Mouse (Mus musculus) erythroblast, adult 5-6 weeks (primary cell): ENCODE measurements around the gene Txndc17. TPM values are rescaled to one million over a fixed set of nuclear protein-coding genes. Genes with fewer than 3 reads are reported as not detected.
A peak's percentile ranks its signal among the peaks of the same experiment; 100 is the strongest.

Source experiments
- ATAC-seq: replicated peaks from 2 replicates; pipeline ENCODE4 v1.8.0; 2016; ENCODE audit warnings: moderate number of reproducible peaks, mild to moderate bottlenecking, moderate TSS enrichment, inconsistent platforms; ENCODE audit not compliant: poor library complexity, low FRiP score, severe bottlenecking
- total RNA-seq, 2 experiments: library from RNA; stranded (forward) in 1 of 2; stranded (reverse) in 1 of 2; fragments of 150-400 nt in 1 of 2; fragments of 200-764, 138-1000 nt in 1 of 2; gene quantifications; 2 replicates each; pipeline versions ENCODE4 v1.2.3 to v1.2.4; 2015 to 2017; ENCODE audit warnings: low replicate concordance in 2 of 2

Txndc17 gene
- total RNA-seq, 2 experiments from 2014 or later = 13.6 to 32.5 TPM

GRCm38 (mm10) chr11:72217116-72217515, 9.8 kb downstream of the Txndc17 start:
- no peak for ATAC-seq

- ATAC-seq = peak; percentile 80
Measured at GRCm38 (mm10) chr11:72221278-72221677, 13.9 kb downstream of the Txndc17 start.

- ATAC-seq = no peak
Measured at GRCm38 (mm10) chr11:72223414-72223813, 16.1 kb downstream of the Txndc17 start.

- peak; percentile 71 for ATAC-seq
Measured at GRCm38 (mm10) chr11:72224865-72225264, 17.5 kb downstream of the Txndc17 start.

- no peak for ATAC-seq
Measured at GRCm38 (mm10) chr11:72226020-72226791, 18.9 kb downstream of the Txndc17 start.

- no peak for ATAC-seq
Measured at GRCm38 (mm10) chr11:72226901-72227300, 19.6 kb downstream of the Txndc17 start.

GRCm38 (mm10) chr11:72228513-72228912, 21.2 kb downstream of the Txndc17 start:
- no peak for ATAC-seq

- no peak for ATAC-seq
Measured at GRCm38 (mm10) chr11:72232068-72232467, 24.7 kb downstream of the Txndc17 start.

GRCm38 (mm10) chr11:72232991-72233390, 25.6 kb downstream of the Txndc17 start:
- ATAC-seq = no peak

GRCm38 (mm10) chr11:72234013-72234412, 26.7 kb downstream of the Txndc17 start:
- no peak for ATAC-seq

GRCm38 (mm10) chr11:72240062-72240860, 32.9 kb downstream of the Txndc17 start:
- no peak for ATAC-seq

- no peak for ATAC-seq
Measured at GRCm38 (mm10) chr11:72245196-72245753, 37.9 kb downstream of the Txndc17 start.

- no peak for ATAC-seq
Measured at GRCm38 (mm10) chr11:72255629-72256028, 48.3 kb downstream of the Txndc17 start.

GRCm38 (mm10) chr11:72256441-72256840, 49.1 kb downstream of the Txndc17 start:
- ATAC-seq = no peak

Other genes with a start within 250 kb of the Txndc17 start
- 1.5 TPM in 1 of 2 replicates, not detected in the other for gene Aipl1, start 170.0 kb upstream of the Txndc17 start, total RNA-seq (2015; ENCODE audit: low replicate concordance)
- not detected in 2 replicates for gene Aipl1, start 170.0 kb upstream of the Txndc17 start, total RNA-seq (2017; ENCODE audit: low replicate concordance)
- 5.6 and 6.5 TPM in 2 replicates for gene Pimreg, start 165.5 kb upstream of the Txndc17 start, total RNA-seq (2015; ENCODE audit: low replicate concordance)
- gene Pimreg, start 165.5 kb upstream of the Txndc17 start, total RNA-seq (2017; ENCODE audit: low replicate concordance) = 2.0 and 2.2 TPM in 2 replicates
- gene Pitpnm3, start 71.8 kb upstream of the Txndc17 start, total RNA-seq (2015; ENCODE audit: low replicate concordance) = not detected in 2 replicates
- 0.14 TPM in 1 of 2 replicates, not detected in the other for gene Pitpnm3, start 71.8 kb upstream of the Txndc17 start, total RNA-seq (2017; ENCODE audit: low replicate concordance)
- not detected in 2 replicates for gene Gm43951, start 707 bp upstream of the Txndc17 start, total RNA-seq (2015; ENCODE audit: low replicate concordance)
- not detected in 2 replicates for gene Gm43951, start 707 bp upstream of the Txndc17 start, total RNA-seq (2017; ENCODE audit: low replicate concordance)
- gene 4933427D14Rik, start 88 bp upstream of the Txndc17 start, total RNA-seq (2015; ENCODE audit: low replicate concordance) = 0.84 and 4.2 TPM in 2 replicates
- gene 4933427D14Rik, start 88 bp upstream of the Txndc17 start, total RNA-seq (2017; ENCODE audit: low replicate concordance) = 5.9 and 8.9 TPM in 2 replicates
- 0.77 and 7.7 TPM in 2 replicates for gene Med31, start 8.0 kb downstream of the Txndc17 start, total RNA-seq (2015; ENCODE audit: low replicate concordance)
- gene Med31, start 8.0 kb downstream of the Txndc17 start, total RNA-seq (2017; ENCODE audit: low replicate concordance) = 4.1 and 6.6 TPM in 2 replicates
- not detected in 2 replicates for gene Slc13a5, start 59.7 kb downstream of the Txndc17 start, total RNA-seq (2015; ENCODE audit: low replicate concordance)
- not detected in 2 replicates for gene Slc13a5, start 59.7 kb downstream of the Txndc17 start, total RNA-seq (2017; ENCODE audit: low replicate concordance)
- 33.0 and 122 TPM in 2 replicates for gene Xaf1, start 94.1 kb downstream of the Txndc17 start, total RNA-seq (2015; ENCODE audit: low replicate concordance)
- 48.7 and 64.9 TPM in 2 replicates for gene Xaf1, start 94.1 kb downstream of the Txndc17 start, total RNA-seq (2017; ENCODE audit: low replicate concordance)
- not detected in 2 replicates for gene Fbxo39, start 106.9 kb downstream of the Txndc17 start, total RNA-seq (2015; ENCODE audit: low replicate concordance)
- gene Fbxo39, start 106.9 kb downstream of the Txndc17 start, total RNA-seq (2017; ENCODE audit: low replicate concordance) = 0.70 and 1.3 TPM in 2 replicates
- gene Tekt1, start 154.9 kb downstream of the Txndc17 start, total RNA-seq (2015; ENCODE audit: low replicate concordance) = not detected in 2 replicates
- gene Tekt1, start 154.9 kb downstream of the Txndc17 start, total RNA-seq (2017; ENCODE audit: low replicate concordance) = not detected in 2 replicates
- gene Smtnl2, start 204.2 kb downstream of the Txndc17 start, total RNA-seq (2015; ENCODE audit: low replicate concordance) = not detected in 2 replicates
- gene Smtnl2, start 204.2 kb downstream of the Txndc17 start, total RNA-seq (2017; ENCODE audit: low replicate concordance) = not detected in 2 replicates
- not detected in 2 replicates for gene Ggt6, start 228.0 kb downstream of the Txndc17 start, total RNA-seq (2015; ENCODE audit: low replicate concordance)
- not detected in 2 replicates for gene Ggt6, start 228.0 kb downstream of the Txndc17 start, total RNA-seq (2017; ENCODE audit: low replicate concordance)
- gene Mybbp1a, start 233.8 kb downstream of the Txndc17 start, total RNA-seq (2015; ENCODE audit: low replicate concordance) = 44.7 and 49.6 TPM in 2 replicates
- gene Mybbp1a, start 233.8 kb downstream of the Txndc17 start, total RNA-seq (2017; ENCODE audit: low replicate concordance) = 11.8 and 27.4 TPM in 2 replicates